In the genomic region with DNA sequence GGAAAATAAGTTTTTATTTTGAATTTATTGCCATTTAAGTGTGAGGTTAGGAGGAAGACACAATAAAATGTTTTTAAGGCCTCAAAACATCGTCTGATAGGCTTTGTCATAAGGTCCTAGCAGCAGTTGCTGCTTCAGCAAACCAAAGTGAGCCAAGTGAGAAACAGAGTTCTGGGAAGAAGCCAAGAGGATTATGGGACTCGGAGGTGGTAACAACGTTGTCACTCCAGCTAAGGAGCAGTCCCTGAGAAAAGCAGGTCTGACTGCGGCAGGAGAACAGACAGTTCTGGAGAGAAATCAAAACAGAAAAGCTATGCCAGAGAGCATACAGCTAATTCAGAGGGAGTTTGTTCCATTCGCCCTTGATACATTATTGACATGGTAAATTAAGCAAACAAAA, we compare ENCODE assay signal across 21 mouse cellular contexts.
A peak's percentile ranks its signal among the peaks of the same experiment; 100 is the strongest.
DNase-seq lines count a peak whose midpoint lies in the region; ATAC-seq and TF ChIP-seq lines count a peak whose summit lies in the region.
"Had no signal": no experiment of that assay in that cellular context is flagged by ENCODE, and none has a peak within 500 bp of the region (broad histone marks: within the 10 kb centered on the region; RNA-seq: fewer than 3 reads in every experiment).

No protein-coding gene starts in this region.

- no peak for ATAC-seq in cerebellum, adult (ENCODE audit: insufficient number of reproducible peaks, low FRiP score, low TSS enrichment)
- peak; percentile 38; the same call in 1 of the 2 replicates for ATAC-seq in frontal cortex, adult (ENCODE audit: low TSS enrichment)
- ATAC-seq in midbrain, postnatal 0 days (ENCODE audit: low FRiP score): no peak
- no peak for ATAC-seq in midbrain, embryonic 13.5 days
- ATAC-seq: inflammation-experienced regulatory T-cells, adult 6 months; intestine, postnatal 0 days had no signal

- H3K27me3 ChIP-seq in midbrain, postnatal 0 days (ENCODE audit: insufficient read depth, low read length): no peaks in the 10 kb centered on the region
- no peaks in the 10 kb centered on the region for H3K27me3 ChIP-seq in midbrain, embryonic 13.5 days
- H3K27me3 ChIP-seq: embryonic facial prominence, embryonic 15.5 days; forebrain, embryonic 12.5 days; heart, embryonic 12.5 days; hindbrain, embryonic 15.5 days had no signal

- H3K27ac ChIP-seq in midbrain, postnatal 0 days (ENCODE audit: low read depth, low read length): no peak overlapping the region
- H3K27ac ChIP-seq in midbrain, embryonic 13.5 days: no peak overlapping the region
- H3K27ac ChIP-seq: embryonic facial prominence, embryonic 15.5 days; forebrain, embryonic 12.5 days; hindbrain, embryonic 10.5 days; hindbrain, embryonic 15.5 days had no signal

- no peak overlapping the region for H3K4me2 ChIP-seq in midbrain, postnatal 0 days (ENCODE audit: low read depth, low read length, poor library complexity, severe bottlenecking)
- no peak overlapping the region for H3K4me2 ChIP-seq in midbrain, embryonic 13.5 days (replicated peaks)
- H3K4me2 ChIP-seq: embryonic facial prominence, embryonic 15.5 days; forebrain, embryonic 12.5 days; heart, embryonic 12.5 days; hindbrain, embryonic 15.5 days had no signal

- H3K9me3 ChIP-seq in midbrain, postnatal 0 days (ENCODE audit: low read length): no peaks in the 10 kb centered on the region
- H3K9me3 ChIP-seq in midbrain, embryonic 13.5 days: 0 out of 2 replicates have a peak, but pooled peaks cover 7% of the 10 kb centered on the region
- H3K9me3 ChIP-seq: embryonic facial prominence, embryonic 15.5 days; hindbrain, embryonic 15.5 days had no signal

- 62% methylated on average over 5 of the region's 5 CpGs for WGBS in midbrain, postnatal 0 days
- 71% methylated on average over 5 of the region's 5 CpGs for WGBS in midbrain, embryonic 13.5 days

- peak; percentile 9 for DNase-seq in cerebellum, adult 9-11 months
- no peak for DNase-seq in frontal cortex, postnatal 14 days (ENCODE audit: low spot score in 2 of 2)
- DNase-seq in midbrain, postnatal 0 days (ENCODE audit: low spot score): peak; percentile 9
- DNase-seq in gonadal fat pad, adult 2 months (ENCODE audit: low read depth): peak; percentile 58
- DNase-seq in spleen, adult 18-20 months: no peak
- DNase-seq: adrenal gland, postnatal 10 days; embryo, embryonic 11 days; gastrocnemius, postnatal 36 days; heart, adult 18-20 months; kidney, adult 8-10 months had no signal

- TF ChIP-seq CTCF in midbrain, postnatal 0 days (IDR thresholded peaks at IDR 0.05): no peak

- H3K4me1 ChIP-seq in midbrain, postnatal 0 days (ENCODE audit: insufficient read depth, low read length): no peaks in the 10 kb centered on the region
- H3K4me1 ChIP-seq in midbrain, embryonic 13.5 days (replicated peaks): no peaks in the 10 kb centered on the region
- H3K4me1 ChIP-seq: embryonic facial prominence, embryonic 15.5 days; forebrain, embryonic 12.5 days; heart, embryonic 12.5 days; hindbrain, embryonic 10.5 days; hindbrain, embryonic 15.5 days had no signal

- no peak overlapping the region for H3K4me3 ChIP-seq in midbrain, postnatal 0 days (ENCODE audit: low read depth, low read length)
- no peak overlapping the region for H3K4me3 ChIP-seq in midbrain, embryonic 13.5 days (replicated peaks)
- H3K4me3 ChIP-seq: embryonic facial prominence, embryonic 15.5 days; erythroblast, embryonic 14.5 days; forebrain, embryonic 12.5 days; heart, embryonic 12.5 days; hindbrain, embryonic 10.5 days; hindbrain, embryonic 15.5 days had no signal

- H3K36me3 ChIP-seq in midbrain, postnatal 0 days (ENCODE audit: insufficient read depth, low read length): no peaks in the 10 kb centered on the region
- H3K36me3 ChIP-seq in midbrain, embryonic 13.5 days: no peaks in the 10 kb centered on the region
- H3K36me3 ChIP-seq: embryonic facial prominence, embryonic 15.5 days; forebrain, embryonic 12.5 days; heart, embryonic 12.5 days; hindbrain, embryonic 10.5 days; hindbrain, embryonic 15.5 days had no signal

- no peak overlapping the region for H3K9ac ChIP-seq in midbrain, postnatal 0 days (replicated peaks; ENCODE audit: low read length, poor library complexity, severe bottlenecking)
- H3K9ac ChIP-seq in midbrain, embryonic 13.5 days (replicated peaks): no peak overlapping the region
- H3K9ac ChIP-seq: embryonic facial prominence, embryonic 15.5 days; forebrain, embryonic 12.5 days; heart, embryonic 12.5 days; hindbrain, embryonic 15.5 days had no signal

Comparison
In these comparisons a context has a peak if more than half of its experiments do, and no peak if none do; other contexts are left out.
1. DNase-seq: peak in cerebellum, adult 9-11 months (single experiment), midbrain, postnatal 0 days (single experiment) and gonadal fat pad, adult 2 months (single experiment); none in frontal cortex, postnatal 14 days (0 of 2) and spleen, adult 18-20 months (0 of 2).